Mouse (Mus musculus) thymus, adult 2 months (tissue): Measurements from ENCODE around the gene Zdhhc25. TPM values are rescaled to one million over a fixed set of nuclear protein-coding genes. Genes with fewer than 3 reads are reported as not detected.

Experiments used
- DNase-seq: peaks from one replicate; pipeline ENCODE4 v3.0.0; 2021
- H3K27ac ChIP-seq: fragments of 200-500 bp; 2 replicates; pipeline ENCODE4 v1.5.1; 2012; ENCODE audit warnings: low read length, control low read depth; ENCODE audit not compliant: control insufficient read depth, insufficient read depth
- H3K27me3 ChIP-seq: fragments of 200-500 bp; 2 replicates; pipeline ENCODE4 v1.6.1; 2012; ENCODE audit warnings: mild to moderate bottlenecking, low read length, moderate library complexity, mixed read lengths; ENCODE audit not compliant: control insufficient read depth, insufficient read depth
- H3K36me3 ChIP-seq: fragments of 200-500 bp; 2 replicates; pipeline ENCODE4 v1.6.1; 2012; ENCODE audit warnings: mild to moderate bottlenecking, low read length, moderate library complexity; ENCODE audit not compliant: control insufficient read depth, insufficient read depth
- H3K4me1 ChIP-seq: fragments of 200-500 bp; replicated peaks from 2 replicates; pipeline ENCODE4 v1.6.1; 2012; ENCODE audit warnings: low read length; ENCODE audit not compliant: control insufficient read depth, insufficient read depth
- H3K4me3 ChIP-seq: fragments of 200-500 bp; 2 replicates; pipeline ENCODE4 v1.5.1; 2012; ENCODE audit warnings: mild to moderate bottlenecking, low read length, control low read depth, moderate library complexity; ENCODE audit not compliant: control insufficient read depth, insufficient read depth
- CTCF ChIP-seq: fragments of 200-500 bp; IDR thresholded peaks from 2 replicates; pipeline ENCODE4 v1.5.1; 2012; ENCODE audit warnings: mild to moderate bottlenecking, control low read depth, low read length, moderate library complexity, borderline replicate concordance; ENCODE audit not compliant: control insufficient read depth, poor library complexity, insufficient read depth; ENCODE audit errors: extremely low read depth
- POLR2A ChIP-seq: fragments of 200-500 bp; IDR thresholded peaks from 2 replicates; pipeline ENCODE4 v1.6.1; 2012; ENCODE audit warnings: mild to moderate bottlenecking, low read length, control low read depth, moderate library complexity; ENCODE audit not compliant: control insufficient read depth, poor library complexity, insufficient read depth; ENCODE audit errors: extremely low read depth
- WGBS: fragments of 180-500 bp; shearing (Covaris S2); methylation state at CpG from one replicate; pipeline ENCODE4 v1.1.7; 2018; 5-methylcytosine and 5-hydroxymethylcytosine counted together
- polyA plus RNA-seq: library from polyadenylated mRNA; depleted of rRNA; stranded (reverse); fragments of >200 nt; gene quantifications from 2 replicates; pipeline ENCODE4 v1.2.3, GENCODE M21; 2012; rRNA removed

Zdhhc25 gene
- polyA plus RNA-seq = 0.09 TPM in 1 of 2 replicates, not detected in the other

DNA sequence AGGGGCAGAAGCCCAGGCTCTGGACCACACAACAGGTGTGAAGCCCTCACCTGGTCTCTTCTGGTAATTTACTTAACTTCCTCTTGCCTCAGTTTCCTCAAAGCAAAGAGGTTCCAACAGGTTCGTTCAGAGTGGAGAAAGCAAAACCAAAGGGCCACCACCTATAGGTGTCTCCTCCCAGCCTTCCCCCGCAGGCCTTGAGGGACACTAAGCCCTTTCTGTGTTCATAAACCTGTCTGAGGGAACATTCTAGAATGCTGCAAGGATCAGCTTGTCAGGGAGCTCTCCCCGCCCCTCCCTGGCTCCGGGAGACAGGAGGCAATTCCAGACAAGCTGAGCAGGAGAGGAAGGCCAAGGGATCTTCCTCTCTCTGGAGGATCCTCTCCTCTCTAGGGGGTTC, at the start of gene Zdhhc25:
Gene Zdhhc25 (plus strand): TSS at position 301 of the 400 bp plus-strand sequence.
- TF ChIP-seq CTCF (no peak), POLR2A (no peak)
- 0 out of 2 replicates have a peak, but pooled peaks cover 3% of the 10 kb centered on the region for H3K4me1 ChIP-seq
- no peaks in the 10 kb centered on the region for H3K27me3 ChIP-seq
- H3K27ac ChIP-seq = no peak within 1 kb of the TSS
- WGBS = 88% methylated on average over 4 of the region's 4 CpGs
- H3K4me3 ChIP-seq = no peak within 1 kb of the TSS
- no peak for DNase-seq
- H3K36me3 ChIP-seq = no peaks in the 10 kb centered on the region

DNA sequence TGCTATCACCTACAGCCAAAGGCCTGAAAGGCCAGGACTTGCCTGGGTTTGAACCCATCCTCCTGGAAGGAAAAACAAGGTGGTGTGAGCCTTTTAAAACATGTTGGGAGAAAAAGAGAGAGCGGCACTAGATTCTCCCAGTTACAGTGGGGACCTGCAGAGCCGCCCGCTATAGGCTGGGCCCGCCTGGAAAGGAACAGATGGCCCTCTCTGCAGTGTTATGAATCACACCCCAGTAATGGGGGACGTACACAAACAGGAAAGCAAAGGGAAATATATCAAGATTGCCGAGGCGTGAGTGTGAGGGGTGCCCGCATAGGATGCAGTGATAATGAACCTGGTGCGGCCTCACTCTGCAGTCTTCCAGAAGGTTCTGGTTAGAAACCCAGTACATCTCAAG, 47.2 kb upstream of the Zdhhc25 start:
- Histone ChIP-seq H3K4me3 (no peak overlapping the region), H3K27ac (no peak overlapping the region), H3K36me3 (no peaks in the 10 kb centered on the region), H3K4me1 (no peaks in the 10 kb centered on the region), H3K27me3 (no peaks in the 10 kb centered on the region)
- TF ChIP-seq CTCF (no peak), POLR2A (no peak)
- no peak for DNase-seq
- WGBS = 86% methylated on average over 9 of the region's 9 CpGs

DNA sequence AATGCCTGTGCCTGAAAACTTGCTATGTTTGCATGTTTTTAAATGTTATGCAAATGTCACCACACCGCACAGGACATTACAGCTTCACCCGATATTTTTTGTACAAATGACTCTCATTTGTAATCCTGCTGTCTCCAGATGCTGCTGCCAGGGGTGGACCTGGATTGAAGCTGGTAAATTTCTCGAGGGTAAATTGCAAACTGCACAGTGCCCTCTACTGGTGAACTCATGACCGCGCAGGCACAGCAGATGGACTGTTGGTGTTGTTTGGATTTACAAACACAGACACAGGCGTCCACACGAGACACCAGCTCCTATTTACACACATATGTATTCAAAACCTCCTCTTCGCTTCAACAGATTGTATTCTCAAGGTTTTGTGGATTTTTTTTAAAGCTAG, 44.6 kb upstream of the Zdhhc25 start:
- H3K36me3 ChIP-seq = no peaks in the 10 kb centered on the region
- H3K27me3 ChIP-seq = no peaks in the 10 kb centered on the region
- H3K4me1 ChIP-seq = no peaks in the 10 kb centered on the region
- no peak overlapping the region for H3K27ac ChIP-seq
- 21% methylated on average over 8 of the region's 8 CpGs for WGBS
- DNase-seq = peak; percentile 8
- TF ChIP-seq CTCF (peak; percentile 28; the same call in 1 of the 2 replicates), POLR2A (no peak)
- H3K4me3 ChIP-seq = no peak overlapping the region

DNA sequence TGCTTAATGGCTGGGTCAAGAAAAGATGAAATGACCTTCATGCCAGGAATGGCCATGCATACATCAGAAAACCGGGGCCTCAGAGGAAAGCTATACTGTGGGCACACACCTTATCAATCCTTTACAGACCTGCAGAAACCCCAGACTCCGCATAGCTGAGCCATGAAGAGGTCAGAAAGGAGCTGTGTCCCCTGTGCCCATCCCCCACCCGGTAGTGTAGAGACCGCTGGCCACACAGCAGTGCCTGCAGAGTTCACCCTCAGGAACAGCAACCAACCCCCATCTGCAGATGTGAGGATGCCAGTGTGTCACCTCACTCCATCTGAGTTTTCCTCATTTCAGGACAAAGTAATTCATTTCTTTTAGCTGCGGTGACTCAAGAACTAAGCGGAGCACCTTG, 39.5 kb upstream of the Zdhhc25 start:
- no peak for TF ChIP-seq CTCF
- TF ChIP-seq POLR2A = no peak
- Histone ChIP-seq H3K27ac (no peak overlapping the region), H3K4me1 (no peaks in the 10 kb centered on the region), H3K4me3 (no peak overlapping the region), H3K27me3 (no peaks in the 10 kb centered on the region), H3K36me3 (no peaks in the 10 kb centered on the region)
- no peak for DNase-seq
- WGBS = 70% methylated on average over 6 of the region's 6 CpGs

DNA sequence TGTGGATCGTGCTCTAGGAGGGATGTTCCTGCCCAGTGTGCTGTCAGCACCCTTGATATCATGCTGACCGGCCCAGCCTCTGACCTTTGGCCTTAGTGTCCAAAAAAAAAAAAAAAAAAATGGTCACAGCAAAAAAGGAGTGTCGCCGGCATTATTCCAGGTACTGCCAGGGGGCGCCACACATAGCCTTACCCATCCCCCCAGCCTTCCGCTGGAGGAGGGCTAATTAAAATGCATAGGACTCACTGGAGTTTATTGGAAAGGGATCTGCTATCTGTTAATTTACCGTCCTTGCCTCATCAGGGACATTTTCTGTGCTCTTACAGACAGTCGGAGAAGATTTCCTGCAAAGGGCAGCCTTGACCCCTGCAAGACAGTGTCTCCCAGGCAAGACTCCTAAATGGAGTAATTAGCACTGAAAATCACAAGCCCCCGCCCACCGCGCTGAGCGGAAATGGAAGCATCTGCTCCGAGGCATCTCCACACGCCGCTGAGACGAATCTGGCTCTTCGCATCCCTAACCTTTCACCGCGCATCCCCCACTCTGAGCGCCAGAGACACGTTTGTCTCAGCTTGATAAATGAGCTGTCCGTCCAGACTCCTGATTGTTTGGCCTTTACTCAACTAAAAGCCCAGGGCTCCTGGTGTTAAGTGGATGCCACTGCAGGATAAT, 38.9 kb upstream of the Zdhhc25 start:
- Histone ChIP-seq H3K4me3 (no peak overlapping the region), H3K27me3 (no peaks in the 10 kb centered on the region), H3K27ac (no peak overlapping the region), H3K4me1 (no peaks in the 10 kb centered on the region), H3K36me3 (no peaks in the 10 kb centered on the region)
- 16% methylated on average over 22 of the region's 22 CpGs for WGBS
- TF ChIP-seq POLR2A (no peak), CTCF (no peak)
- DNase-seq = no peak

DNA sequence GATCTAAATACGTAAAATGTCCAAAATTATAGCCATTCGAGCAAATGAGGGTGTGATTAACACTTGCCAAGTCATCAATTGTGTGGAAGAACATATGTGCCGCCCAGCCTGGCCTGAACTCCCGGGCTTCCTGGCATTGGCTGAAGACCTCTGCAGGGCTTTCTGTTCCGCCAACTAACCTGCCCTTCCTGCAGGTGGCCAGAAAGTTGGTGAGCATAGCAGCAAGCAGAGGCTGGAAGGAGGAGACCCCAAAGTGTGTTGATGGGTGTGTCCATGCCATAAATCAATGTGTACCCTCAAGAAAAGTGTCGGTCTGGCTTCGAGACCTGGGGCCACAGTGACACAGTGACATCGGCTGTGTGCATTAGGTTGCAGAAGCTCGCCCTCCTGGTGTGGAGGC, 34.8 kb upstream of the Zdhhc25 start:
- Histone ChIP-seq H3K4me1 (no peaks in the 10 kb centered on the region), H3K27me3 (no peaks in the 10 kb centered on the region), H3K4me3 (no peak overlapping the region), H3K27ac (no peak overlapping the region), H3K36me3 (no peaks in the 10 kb centered on the region)
- DNase-seq = no peak
- 85% methylated on average over 9 of the region's 9 CpGs for WGBS
- TF ChIP-seq POLR2A (no peak), CTCF (no peak)
